Mouse (Mus musculus) ES-Bruce4 (cell line): ENCODE results near the gene Ptgdr2.
A peak's percentile ranks its signal among the peaks of the same experiment; 100 is the strongest.

Experiments
- CTCF ChIP-seq: IDR thresholded peaks from one replicate; pipeline ENCODE4 v1.8.1; 2011; ENCODE audit warnings: low read depth, low read length
- EP300 ChIP-seq: IDR thresholded peaks from 2 replicates; pipeline ENCODE4 v1.6.1; 2011; ENCODE audit warnings: low read depth, low read length; ENCODE audit not compliant: insufficient read depth
- POLR2A ChIP-seq: IDR thresholded peaks from one replicate; pipeline ENCODE4 v1.8.1; 2011; ENCODE audit warnings: low read length; ENCODE audit not compliant: insufficient read depth

- TF ChIP-seq CTCF (peak; percentile 66), EP300 (no peak), POLR2A (no peak)
Observed at GRCm38 (mm10) chr19:10979184-10980168, 42.5 kb downstream of the Ptgdr2 start.
